Mouse (Mus musculus) gastrocnemius, adult 8-10 months (tissue): ENCODE measurements around the gene Psmc1. TPM values are rescaled to one million over a fixed set of nuclear protein-coding genes. Genes with fewer than 3 reads are reported as not detected.

Experiments used
- DNase-seq, 2 experiments: peaks; one replicate each; pipeline ENCODE4 v3.0.0; 2022; ENCODE audit warnings: low spot score in 2 of 2
- total RNA-seq, 4 experiments: library from RNA; stranded (reverse); gene quantifications; 2 replicates each; pipeline ENCODE4 v1.2.4; 2022

Gene Psmc1
- total RNA-seq, 4 experiments from 2014 or later, result 142 to 173 (median 149) TPM

GRCm38 (mm10) chr12:100172481-100172880 lies 62.5 kb downstream of the Psmc1 start:
- DNase-seq, result no peak

Other genes starting within 250 kb of the Psmc1 start
- not detected for gene Efcab11, start 225.7 kb upstream of the Psmc1 start, total RNA-seq
- gene Tdp1, start 225.6 kb upstream of the Psmc1 start, total RNA-seq, result 1 to 10 TPM; 2.2 to 4.1 (median 3.2) TPM
- under 1 TPM in 3 of 4 experiments, not detected in 1; 0.10 to 0.20 (median 0.12) TPM for gene Kcnk13, start 145.7 kb upstream of the Psmc1 start, total RNA-seq
- gene Nrde2, start 49.5 kb downstream of the Psmc1 start, total RNA-seq, result 10 to 100 TPM in 2 of 4 experiments, 1 to 10 TPM in 2; 5.9 to 11.3 (median 9.4) TPM
- 100 to 1,000 TPM; 532 to 601 (median 581) TPM for gene Calm1, start 89.3 kb downstream of the Psmc1 start, total RNA-seq